Mouse (Mus musculus) thymus, adult 18-20 months (tissue): Measurements from ENCODE around the gene 1700020D05Rik.
"Not testable (repeated sequence)": the region's sequence is repeated elsewhere in the genome, so short reads cannot be mapped to it uniquely, and the experiment has no call there.

ENCODE experiments used
- DNase-seq, 2 experiments: peaks; one replicate each; pipeline ENCODE4 v3.0.0; 2022; ENCODE audit warnings: mixed read lengths in 2 of 2

Gene 1700020D05Rik

DNA sequence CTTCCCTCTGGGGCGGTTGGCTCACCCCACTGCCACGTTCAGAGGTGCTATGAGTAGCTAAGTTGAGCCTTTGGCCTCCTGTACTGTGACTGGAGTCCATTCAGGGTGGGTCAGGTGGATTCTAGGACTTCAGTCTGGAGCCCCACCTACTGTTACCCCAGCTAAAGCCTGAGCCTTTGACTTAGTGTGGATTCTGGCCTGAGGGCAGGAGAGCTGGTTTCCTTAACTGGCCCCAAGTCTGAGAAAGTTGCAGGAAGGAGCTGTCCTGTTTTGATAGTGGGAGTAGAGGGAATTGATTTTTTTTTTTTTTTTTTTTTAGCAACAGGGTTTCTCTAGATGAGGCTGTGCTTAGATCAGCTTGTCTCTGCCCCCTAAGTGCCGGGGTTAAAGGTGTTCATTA lies 9.3 kb downstream of the 1700020D05Rik start:
- DNase-seq: no peak

DNA sequence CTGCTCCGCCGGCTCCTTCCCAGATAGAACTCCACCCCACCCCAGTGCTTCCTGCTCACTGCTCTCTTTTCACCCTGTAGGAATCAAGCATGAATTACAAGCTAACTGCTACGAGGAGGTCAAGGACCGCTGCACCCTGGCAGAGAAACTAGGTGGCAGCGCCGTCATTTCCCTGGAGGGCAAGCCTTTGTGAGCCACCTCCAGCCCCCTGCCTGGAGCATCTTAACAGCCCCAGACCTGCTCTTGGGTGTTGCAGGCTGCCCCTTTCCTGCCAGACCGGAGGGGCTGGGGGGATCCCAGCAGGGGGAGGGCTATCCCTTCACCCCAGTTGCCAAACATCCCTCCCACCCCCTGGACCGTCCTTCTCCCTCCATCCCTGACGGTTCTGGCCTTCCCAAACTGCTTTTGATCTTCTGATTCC lies 10.3 kb downstream of the 1700020D05Rik start:
- DNase-seq: not testable (repeated sequence)

DNA sequence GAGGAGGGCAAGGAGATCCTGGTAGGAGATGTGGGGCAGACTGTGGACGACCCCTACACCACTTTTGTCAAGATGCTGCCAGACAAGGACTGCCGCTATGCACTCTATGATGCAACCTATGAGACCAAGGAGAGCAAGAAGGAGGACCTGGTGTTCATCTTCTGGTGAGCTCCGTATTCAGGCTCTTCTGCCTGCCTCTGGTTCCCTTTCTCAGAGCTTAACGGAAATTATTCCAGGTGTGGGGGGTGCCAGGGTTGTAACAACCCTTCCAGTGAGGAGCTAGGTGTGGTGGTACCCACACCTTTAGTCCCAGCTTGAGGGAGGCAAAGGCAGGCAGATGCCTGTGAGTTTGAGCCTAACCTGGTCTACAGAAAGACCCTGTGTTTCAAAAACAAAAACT lies 10.9 kb downstream of the 1700020D05Rik start:
- DNase-seq: no peak

DNA sequence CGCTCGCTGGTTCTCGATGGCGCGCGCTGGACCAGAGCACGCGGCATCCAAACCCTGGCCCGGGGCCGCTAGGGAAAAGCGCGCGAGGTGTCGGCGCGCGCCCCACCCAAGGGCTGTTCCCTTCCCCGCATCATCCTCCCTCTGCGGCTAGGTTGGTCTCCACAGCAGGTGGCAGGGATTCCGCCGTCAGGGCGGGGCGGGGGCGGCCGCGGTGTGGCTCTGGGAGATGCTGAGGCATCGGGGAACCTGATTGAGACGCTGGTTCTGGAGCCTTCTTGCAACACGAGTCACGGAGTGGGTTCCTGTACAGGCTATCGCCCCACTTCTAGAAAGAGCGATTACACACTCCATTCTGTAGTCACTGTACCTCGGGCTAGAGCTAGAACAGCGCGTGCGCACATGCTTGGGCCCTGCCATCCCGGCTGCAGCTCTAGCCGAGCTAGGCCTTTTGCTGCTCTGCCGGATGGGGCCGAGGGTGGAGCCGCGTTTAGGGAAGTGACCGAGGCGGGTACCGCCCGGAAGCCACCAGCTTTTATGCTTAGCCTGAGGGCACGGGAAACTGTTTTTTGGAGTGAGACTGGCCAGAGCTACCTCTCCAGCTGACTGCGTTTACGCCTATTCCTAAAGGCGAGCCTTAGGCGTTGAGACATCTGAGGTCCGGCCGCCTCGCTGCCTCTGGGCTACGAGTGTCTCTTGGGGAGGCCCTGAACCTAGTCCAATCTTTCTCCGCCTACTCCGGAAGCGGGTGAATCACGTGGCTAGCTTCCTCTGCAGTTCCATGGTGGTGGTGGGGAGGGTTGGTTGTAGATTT lies 12.5 kb downstream of the 1700020D05Rik start:
- DNase-seq: peak; percentile 77 to 86

DNA sequence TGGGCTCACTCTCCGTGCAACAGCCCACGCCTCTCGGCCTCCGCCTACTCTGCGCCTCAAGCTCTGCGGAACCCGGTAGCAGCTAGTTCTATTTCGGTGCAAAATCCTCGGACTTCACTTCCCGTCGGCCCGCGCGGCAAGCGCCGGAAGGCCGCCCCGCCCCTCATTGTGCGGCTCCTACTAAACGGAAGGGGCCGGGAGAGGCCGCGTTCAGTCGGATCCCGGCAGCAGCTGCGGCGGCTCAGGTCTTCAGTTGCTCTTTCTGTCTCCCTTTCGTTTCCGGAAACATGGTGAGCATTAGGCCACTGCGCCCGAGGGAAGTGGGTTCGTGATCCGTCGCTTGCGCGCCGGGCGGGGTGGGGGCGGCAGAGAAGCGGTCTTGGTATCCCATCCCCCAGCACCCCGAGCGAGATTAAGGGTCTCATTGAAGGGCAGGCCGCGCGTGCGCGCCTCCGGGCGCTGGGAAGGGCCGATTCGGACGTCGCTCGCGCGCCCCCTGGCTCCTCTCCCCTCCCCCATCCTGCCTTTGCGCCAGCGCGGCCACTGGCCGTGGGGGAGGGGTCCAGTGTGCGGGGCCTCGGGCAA lies 13.2 kb downstream of the 1700020D05Rik start, which contains the start of gene Cfl1:
Gene Cfl1 (plus strand): TSS at position 143 of the 585 bp plus-strand sequence.
- peak; percentile 96 for DNase-seq

DNA sequence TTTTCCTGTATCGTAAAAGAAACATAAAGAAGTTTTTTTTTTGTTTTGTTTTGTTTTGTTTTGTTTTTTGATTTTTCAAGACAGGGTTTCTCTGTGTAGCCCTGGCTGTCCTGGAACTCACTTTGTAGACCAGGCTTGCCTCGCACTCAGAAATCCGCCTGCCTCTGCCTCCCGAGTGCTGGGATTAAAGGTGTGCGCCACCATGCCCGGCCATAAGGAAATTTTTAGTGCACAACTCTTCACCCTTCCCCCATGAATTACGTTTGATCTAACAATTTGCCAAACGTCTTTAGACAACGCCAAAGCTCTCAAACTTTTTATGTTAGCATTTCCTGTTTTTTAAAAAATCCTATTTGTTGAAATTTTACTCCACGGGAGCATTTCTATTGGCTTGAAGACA lies 13.9 kb downstream of the 1700020D05Rik start:
- not testable (repeated sequence) for DNase-seq

DNA sequence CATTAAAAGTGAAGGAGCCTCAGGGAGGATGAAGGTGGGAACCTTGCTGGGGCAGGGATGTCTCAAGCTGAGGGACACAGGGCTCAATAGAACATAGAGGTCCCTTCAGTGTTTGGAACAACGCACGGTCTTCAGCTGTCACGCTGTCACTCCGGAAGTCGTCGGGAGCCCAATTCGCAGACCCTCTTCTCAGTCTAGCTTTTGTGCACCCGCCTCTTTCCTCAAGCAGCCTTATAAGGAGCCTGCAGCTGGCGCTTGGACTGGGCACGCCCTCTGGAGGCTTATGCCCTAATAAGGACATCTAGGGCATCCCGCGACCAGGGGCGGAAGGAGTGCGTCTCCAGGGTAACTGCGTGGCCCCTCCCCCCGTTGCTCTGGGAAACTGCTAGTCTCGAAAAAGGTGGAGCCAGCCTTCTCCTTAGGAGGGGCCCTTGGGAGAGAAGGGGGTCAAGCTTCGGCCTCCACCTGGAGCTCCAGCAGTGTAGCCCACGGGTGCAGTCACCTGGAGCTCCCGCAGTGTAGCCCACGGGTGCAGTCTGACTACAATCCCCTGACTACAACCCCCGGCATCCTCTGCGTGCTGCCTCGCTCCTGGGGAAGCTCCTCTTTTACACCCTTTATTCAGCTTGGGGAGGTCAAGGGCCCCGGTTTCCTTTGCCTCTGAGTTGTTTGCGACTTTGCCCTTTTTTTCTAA lies 14.6 kb downstream of the 1700020D05Rik start:
- peak; percentile 98 to 99 for DNase-seq

DNA sequence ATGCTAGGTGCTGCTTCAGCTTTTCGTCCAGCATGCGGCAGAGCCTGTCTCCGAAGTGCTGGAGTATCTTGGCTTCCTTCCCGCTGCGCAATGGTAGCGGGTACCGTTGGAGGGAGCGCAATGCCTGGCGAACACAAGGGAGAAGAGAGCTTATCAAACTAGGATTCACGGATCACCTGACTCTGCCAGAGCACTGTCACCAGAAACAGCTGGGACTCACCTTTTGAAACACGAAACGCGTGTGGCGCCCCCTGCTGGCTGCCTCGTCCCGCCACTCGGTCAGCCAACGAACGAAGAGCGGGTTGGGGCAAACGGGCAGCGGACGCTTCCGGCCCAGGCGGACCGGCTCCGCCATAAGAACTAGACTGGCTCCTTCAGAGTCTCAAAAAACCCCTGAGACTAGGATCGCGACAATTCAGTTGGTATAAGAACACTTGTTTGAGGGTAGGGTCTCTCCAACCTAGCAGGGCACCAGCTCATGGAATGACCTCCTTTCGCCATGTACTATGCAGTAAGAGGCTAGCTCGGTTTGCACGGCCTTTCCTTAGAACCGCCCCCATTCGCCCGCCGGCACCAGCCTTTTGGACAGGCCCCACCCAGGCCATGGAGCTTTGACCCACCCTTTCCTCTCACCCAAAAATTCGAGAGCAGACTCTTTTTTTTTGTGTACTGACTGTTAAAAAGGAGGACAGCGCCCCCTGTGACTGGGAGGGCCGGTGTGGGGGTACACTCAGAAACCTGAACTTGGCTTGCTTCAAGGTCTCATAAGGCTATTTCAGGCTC lies 15.6 kb downstream of the 1700020D05Rik start, which contains the start of gene Mus81:
Gene Mus81 (minus strand): TSS at position 635 of the 783 bp plus-strand sequence.
- DNase-seq: peak; percentile 91 to 95

DNA sequence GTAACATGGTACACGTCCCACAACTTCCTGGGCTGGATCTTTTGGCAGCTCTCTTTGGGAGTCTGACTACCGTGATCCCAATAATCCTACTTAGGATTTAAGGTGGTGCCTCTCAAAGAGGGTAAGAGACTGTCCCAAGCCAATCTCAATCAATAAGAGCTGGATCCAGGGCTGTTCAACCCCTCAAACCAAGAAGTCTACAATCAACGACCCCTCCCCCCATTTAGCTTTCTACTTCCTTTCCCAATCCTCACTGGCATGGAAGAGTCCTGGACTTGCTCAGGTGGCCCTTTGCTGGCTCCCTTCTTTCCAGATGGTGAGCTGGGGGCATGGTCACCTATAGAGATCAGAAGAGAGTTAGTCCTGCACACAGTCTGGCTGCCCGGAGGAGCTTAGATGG lies 16.8 kb downstream of the 1700020D05Rik start:
- DNase-seq: no peak

DNA sequence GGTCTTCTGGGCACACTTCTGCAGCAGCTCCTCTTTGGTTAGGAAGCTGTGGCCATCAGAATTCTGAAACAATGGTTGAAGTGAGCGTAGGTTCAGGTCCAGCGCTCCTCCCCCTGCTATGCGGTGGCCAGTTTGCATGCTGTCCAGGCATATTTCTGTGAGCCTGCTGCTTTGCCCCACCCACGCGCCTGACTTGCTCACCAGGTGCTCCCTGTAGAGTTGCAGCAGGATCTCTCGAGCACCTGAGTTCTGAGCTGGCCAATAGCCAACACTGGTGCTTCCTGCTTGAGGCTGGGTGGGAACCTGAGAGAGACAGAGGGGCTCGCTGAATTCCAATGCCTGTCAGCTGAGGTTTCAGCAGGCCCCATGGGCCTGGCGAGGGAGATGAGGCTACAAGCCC lies 17.3 kb downstream of the 1700020D05Rik start:
- no peak for DNase-seq

DNA sequence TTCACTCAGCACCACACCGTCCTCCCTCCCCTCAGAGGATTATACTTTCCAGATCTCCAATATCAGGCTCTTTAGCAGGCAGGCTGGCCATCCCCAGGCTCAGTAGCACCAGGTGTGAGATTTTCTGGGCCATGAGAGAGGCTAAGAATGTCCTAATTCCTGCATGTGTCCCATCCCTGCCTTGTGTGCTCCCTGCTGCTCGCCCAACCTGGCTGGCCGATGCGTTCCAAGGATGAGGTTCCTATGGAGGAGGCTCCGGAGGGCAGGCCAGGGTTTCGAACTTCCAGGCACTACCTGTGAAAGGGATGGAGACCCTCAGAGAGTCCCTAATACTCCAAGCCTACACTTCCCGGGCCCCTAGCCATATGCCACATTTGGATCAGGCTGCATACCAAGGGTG lies 17.8 kb downstream of the 1700020D05Rik start:
- DNase-seq: no peak

DNA sequence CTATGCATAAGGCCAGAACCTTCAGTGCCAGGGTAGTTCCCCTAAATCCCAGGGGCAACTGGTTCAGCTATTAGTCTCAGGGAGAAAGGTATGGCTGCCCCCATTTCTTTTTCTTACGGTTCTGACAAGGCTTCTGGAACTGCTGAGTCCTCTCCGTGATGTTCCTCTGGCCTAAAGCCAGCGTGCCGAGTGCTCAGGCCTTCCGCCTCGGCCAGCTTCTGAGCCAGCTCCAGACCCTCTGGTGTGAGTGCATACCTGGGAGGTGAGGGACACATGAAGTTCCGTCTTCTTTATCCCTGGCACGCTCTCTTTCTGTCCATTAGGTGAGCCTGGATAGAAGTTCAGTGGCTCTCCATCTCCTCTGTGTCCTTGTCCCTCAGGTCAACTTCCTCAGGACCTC lies 18.2 kb downstream of the 1700020D05Rik start:
- no peak for DNase-seq

DNA sequence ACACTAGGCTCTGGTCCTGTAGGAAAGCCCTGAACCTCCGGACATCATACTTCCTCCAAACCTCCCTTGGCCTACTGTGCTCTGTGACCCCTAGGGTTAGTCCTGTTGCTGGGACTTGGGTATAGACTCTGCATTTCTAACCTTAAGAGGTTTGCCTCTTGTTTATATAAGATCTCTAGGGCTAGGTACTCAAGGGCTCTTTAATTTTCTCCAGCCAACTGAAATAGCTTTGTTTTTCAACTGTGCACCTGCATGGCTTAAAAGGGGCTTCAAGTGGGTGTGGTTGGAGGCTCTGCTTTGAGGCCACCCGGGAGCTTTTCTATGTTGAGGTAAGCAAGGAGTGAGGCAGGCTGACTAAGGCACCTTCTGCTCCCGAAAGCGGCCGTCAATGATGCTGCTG lies 19.1 kb downstream of the 1700020D05Rik start:
- DNase-seq: no peak

DNA sequence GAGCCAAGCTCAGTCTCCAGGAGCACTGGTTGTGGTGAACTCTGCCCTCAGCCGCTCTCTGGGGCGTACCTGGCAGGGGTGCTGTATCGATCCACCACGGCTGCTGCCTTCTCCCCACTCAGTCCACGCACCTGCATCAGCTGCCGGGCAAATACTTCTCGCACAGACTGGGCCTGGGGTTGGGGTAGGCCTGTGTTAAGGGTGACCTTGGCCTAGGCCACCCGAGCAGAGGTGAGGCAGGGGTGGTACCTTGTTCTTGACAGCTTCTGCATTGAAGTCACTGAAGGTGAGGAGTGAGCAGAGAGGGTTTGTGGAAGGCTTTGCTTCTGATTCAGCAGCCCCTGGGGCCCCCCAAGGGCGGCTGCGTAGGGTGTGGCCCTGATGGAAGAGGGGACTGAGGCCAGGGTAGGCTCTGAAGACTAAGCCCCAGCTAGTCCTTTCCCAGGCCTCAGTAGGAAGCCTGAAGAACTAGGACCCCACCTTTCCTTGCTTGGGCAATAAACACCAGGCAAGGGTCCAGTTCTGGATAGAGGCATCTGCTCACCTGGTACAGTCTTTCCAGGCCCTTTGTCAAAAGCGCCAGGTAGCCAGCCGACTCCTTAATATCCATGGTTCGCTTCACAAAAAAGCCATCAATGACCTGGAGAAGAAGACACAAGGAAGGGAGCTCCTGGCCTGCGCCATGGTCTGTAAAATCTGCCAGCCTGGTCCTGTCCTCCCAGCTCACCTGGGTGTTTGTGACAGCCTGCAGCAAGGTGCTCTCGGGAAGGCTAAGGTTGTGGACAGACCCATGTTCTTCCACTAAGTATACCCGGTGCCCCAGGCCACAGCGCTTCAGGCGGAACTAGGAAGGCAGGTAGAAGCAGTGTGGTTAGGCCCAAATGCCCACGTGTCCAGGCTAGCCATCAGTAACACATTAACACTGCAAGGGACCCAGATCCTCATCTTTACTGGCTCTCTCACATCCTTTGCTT lies 19.9 kb downstream of the 1700020D05Rik start:
- no peak for DNase-seq

DNA sequence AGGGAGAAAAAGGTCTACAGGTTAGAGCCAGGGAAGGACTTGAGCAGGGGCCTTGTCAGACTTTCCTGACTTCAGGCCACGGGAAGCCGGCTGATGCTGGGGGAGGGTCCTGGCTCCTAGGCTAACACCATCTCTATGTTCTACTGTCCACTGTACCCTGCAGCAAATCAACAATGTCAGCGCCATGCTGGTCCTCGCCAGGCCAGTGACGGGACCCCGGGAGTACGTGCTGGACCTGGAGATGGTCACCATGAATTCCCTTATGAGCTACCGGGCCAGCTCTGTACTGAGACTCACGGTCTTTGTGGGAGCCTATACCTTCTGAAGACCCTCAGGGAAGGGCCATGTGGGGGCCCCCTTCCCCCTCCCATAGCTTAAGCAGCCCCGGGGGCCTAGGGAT lies 22.2 kb downstream of the 1700020D05Rik start:
- DNase-seq: no peak

DNA sequence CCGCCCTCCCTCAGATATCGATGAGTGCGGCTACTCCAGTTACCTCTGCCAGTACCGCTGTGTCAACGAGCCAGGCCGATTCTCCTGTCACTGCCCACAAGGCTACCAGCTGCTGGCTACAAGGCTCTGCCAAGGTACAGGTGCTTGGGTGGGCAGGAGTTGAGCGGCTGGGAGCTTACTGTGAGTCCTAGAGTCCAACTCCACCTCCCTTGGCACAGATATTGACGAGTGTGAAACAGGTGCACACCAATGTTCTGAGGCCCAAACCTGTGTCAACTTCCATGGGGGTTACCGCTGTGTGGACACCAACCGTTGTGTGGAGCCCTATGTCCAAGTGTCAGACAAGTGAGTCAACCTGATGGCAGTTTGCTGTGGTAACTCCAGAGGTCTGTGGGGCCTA lies 23.6 kb downstream of the 1700020D05Rik start:
- DNase-seq: no peak

DNA sequence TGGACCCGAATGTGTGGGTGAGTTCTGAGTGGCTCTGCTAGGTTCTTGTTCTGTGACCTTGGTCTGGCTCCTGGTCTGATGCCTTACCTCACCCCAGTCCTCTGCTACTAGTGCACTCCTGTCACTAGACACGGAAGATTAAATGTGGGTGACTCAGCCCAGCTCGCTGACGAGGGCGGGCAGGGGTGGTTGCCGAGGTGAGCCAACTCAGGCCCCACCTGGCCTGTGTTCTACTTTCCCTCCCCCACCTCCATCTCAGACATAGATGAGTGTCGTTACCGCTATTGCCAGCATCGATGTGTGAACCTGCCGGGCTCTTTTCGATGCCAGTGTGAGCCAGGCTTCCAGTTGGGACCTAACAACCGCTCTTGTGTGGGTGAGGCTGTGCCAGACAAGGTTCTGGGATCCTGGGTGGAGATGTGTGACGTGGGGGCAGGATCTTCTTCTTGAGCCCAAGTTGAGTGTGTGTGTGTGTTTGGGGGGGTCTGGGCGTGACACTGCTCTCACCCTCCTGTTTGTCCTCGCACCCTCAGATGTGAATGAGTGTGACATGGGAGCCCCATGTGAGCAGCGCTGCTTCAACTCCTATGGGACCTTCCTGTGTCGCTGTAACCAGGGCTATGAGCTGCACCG lies 25.8 kb downstream of the 1700020D05Rik start:
- DNase-seq: no peak

DNA sequence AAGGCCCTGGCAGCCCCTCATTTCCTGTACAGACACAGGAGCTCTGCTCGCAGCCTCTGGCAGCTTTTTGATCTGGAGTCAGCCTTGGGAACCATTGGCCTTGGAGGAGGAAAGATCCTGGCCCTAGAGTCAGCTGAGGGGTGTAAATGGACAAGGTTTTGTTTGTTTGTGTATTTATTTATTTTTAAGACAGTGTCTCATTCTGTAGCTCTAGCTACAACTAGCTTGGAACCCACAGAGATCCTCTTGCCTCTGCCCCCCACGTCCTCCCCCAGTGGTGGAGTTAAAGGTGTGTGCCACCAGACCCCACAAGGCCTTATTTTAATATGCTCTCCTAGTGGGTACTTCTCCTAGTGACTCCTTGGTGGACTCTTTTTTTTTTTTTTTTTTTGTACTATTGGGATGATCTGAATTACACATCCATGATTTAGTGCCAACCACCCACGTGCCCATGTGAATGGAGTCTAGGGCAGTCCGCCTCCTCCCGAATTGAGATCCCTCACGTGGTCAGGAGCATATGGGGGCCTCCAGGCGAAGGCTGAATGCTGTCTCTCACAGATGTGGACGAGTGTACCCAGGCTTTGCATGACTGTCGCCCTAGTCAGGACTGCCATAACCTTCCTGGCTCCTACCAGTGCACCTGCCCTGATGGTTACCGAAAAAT lies 26.5 kb downstream of the 1700020D05Rik start:
- DNase-seq: no peak

DNA sequence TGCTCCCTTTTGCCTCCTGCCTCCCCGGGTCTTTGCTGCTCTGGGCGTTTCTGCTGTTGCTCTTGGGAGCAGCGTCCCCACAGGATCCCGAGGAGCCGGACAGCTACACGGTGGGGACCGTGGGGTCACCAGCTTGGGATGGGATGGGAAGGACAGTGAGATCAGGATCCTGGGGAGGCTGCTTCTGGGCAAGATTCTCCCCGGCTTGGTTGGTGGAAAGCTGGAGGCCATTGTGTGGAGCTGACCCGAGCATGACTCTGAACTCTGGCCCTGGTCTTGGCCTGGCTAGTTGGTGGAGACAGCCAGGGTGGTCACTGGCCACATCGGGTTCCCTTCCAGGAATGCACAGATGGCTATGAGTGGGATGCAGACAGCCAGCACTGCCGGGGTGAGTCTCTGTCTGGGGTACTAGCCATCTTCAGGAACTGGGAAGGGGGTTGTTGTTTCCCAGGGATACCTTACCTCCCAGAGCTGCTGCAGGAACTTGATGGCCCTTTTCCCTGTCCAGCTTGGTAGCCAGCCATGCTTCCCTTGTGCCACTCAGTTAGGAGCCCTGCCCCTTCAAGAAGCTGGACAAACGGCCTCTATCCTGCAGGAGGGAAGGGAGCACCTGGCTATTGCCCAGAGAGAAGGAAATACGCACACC lies 28.4 kb downstream of the 1700020D05Rik start:
- no peak for DNase-seq
